Comparison of ENCODE assay signal across 27 mouse cellular contexts in genomic region chr16:36911909-36912308, GRCm38 (mm10). TPM values are rescaled to one million over a fixed set of nuclear protein-coding genes. Genes with fewer than 3 reads are reported as not detected.
DNase-seq lines count a peak whose midpoint lies in the region; ATAC-seq and TF ChIP-seq lines count a peak whose summit lies in the region.
"Had no signal": no experiment of that assay in that cellular context is flagged by ENCODE, and none has a peak within 500 bp of the region (broad histone marks: within the 10 kb centered on the region; RNA-seq: fewer than 3 reads in every experiment).

No protein-coding gene starts in this region.

- 71% methylated on average over 10 of the region's 10 CpGs for WGBS in lung, embryonic 16.5 days
- WGBS in lung, adult 2 months, result 80% methylated on average over 10 of the region's 10 CpGs
- WGBS in stomach, embryonic 14.5 days, result 84% methylated on average over 10 of the region's 10 CpGs
- WGBS in stomach, postnatal 0 days, result 85% methylated on average over 10 of the region's 10 CpGs

- no peak for TF ChIP-seq EP300 in stomach, postnatal 0 days (optimal IDR thresholded peaks at IDR 0.05)

- TF ChIP-seq POLR2A in lung, adult 2 months (IDR thresholded peaks at IDR 0.05; ENCODE audit: borderline replicate concordance, extremely low read depth, low read depth, low read length), result no peak

- H3K4me1 ChIP-seq in lung, embryonic 16.5 days (replicated peaks; ENCODE audit: control insufficient read depth, insufficient read depth, low read length), result no peaks in the 10 kb centered on the region
- no peaks in the 10 kb centered on the region for H3K4me1 ChIP-seq in lung, adult 2 months (ENCODE audit: control insufficient read depth, insufficient read depth, low read length)
- H3K4me1 ChIP-seq in stomach, embryonic 14.5 days (ENCODE audit: control insufficient read depth, insufficient read depth, low read length), result no peaks in the 10 kb centered on the region
- H3K4me1 ChIP-seq in stomach, postnatal 0 days (replicated peaks; ENCODE audit: control insufficient read depth, insufficient read depth), result no peaks in the 10 kb centered on the region
- H3K4me1 ChIP-seq: forebrain, embryonic 10.5 days; forebrain, embryonic 13.5 days; hindbrain, embryonic 13.5 days had no signal

- no peaks in the 10 kb centered on the region for H3K27me3 ChIP-seq in lung, embryonic 16.5 days (ENCODE audit: control insufficient read depth, insufficient read depth, low read depth, low read length)
- no peaks in the 10 kb centered on the region for H3K27me3 ChIP-seq in stomach, embryonic 14.5 days (ENCODE audit: control insufficient read depth, insufficient read depth, low read length)
- no peaks in the 10 kb centered on the region for H3K27me3 ChIP-seq in stomach, postnatal 0 days (ENCODE audit: control insufficient read depth, insufficient read depth, low read length)
- H3K27me3 ChIP-seq: CH12.LX; forebrain, embryonic 13.5 days; heart, embryonic 13.5 days; hindbrain, embryonic 13.5 days; Patski had no signal

- TF ChIP-seq CTCF in lung, adult 2 months (IDR thresholded peaks at IDR 0.05; ENCODE audit: insufficient read depth, low read length), result no peak
- no peak for TF ChIP-seq CTCF in stomach, postnatal 0 days (IDR thresholded peaks at IDR 0.05; ENCODE audit: low read depth)

- peak; percentile 60 for DNase-seq in heart, adult 11 months
- no peak for DNase-seq in heart, postnatal 36 days
- no peak for DNase-seq in lung, adult 2 months
- DNase-seq in stomach, postnatal 0 days (ENCODE audit: low spot score), result no peak
- no peak for DNase-seq in embryo, embryonic 9.5 days (ENCODE audit: extremely low spot score)
- DNase-seq in adrenal gland, adult 2 months, result no peak
- DNase-seq: adrenal gland, postnatal 14 days; cerebellum, adult 11-12 months; cerebellum, adult 8-10 months; cerebellum, postnatal 36 days; embryo, embryonic 11 days; gastrocnemius, postnatal 10 days; gastrocnemius, postnatal 36 days; heart, postnatal 14 days had no signal

- no peak overlapping the region; the same call in 1 of the 2 replicates for H3K27ac ChIP-seq in lung, embryonic 16.5 days (ENCODE audit: low read length)
- peak overlapping the region; percentile 39; the same call in 1 of the 2 replicates for H3K27ac ChIP-seq in stomach, embryonic 14.5 days (ENCODE audit: low read length)
- H3K27ac ChIP-seq in stomach, postnatal 0 days (replicated peaks), result no peak overlapping the region
- H3K27ac ChIP-seq: forebrain, embryonic 10.5 days; forebrain, embryonic 13.5 days; heart, embryonic 13.5 days; hindbrain, embryonic 13.5 days had no signal

- intact Hi-C loops in heart, postnatal 36 days (cut with DNase I), result no loop called here

- no peak overlapping the region for H3K4me3 ChIP-seq in lung, embryonic 16.5 days (ENCODE audit: low read length)
- no peak overlapping the region for H3K4me3 ChIP-seq in lung, adult 2 months (replicated peaks; ENCODE audit: extremely low read depth, low read depth, low read length)
- H3K4me3 ChIP-seq in stomach, embryonic 14.5 days (ENCODE audit: low read depth, low read length), result no peak overlapping the region
- H3K4me3 ChIP-seq in stomach, postnatal 0 days (ENCODE audit: low read depth, low read length), result no peak overlapping the region
- H3K4me3 ChIP-seq: forebrain, embryonic 10.5 days; forebrain, embryonic 13.5 days; heart, embryonic 13.5 days; hindbrain, embryonic 13.5 days had no signal

- 0 out of 2 replicates have a peak, but pooled peaks have one; percentile 26 for ATAC-seq in lung, embryonic 16.5 days (ENCODE audit: low read depth)
- ATAC-seq in stomach, embryonic 14.5 days (ENCODE audit: insufficient number of reproducible peaks, insufficient read depth, low FRiP score, low read depth), result no peak
- no peak for ATAC-seq in stomach, postnatal 0 days (ENCODE audit: low FRiP score, low TSS enrichment)
- ATAC-seq: forebrain, embryonic 13.5 days; forebrain, embryonic 16.5 days; hindbrain, embryonic 16.5 days; Patski had no signal

- H3K4me2 ChIP-seq in lung, embryonic 16.5 days (ENCODE audit: low read depth, low read length), result no peak overlapping the region
- no peak overlapping the region for H3K4me2 ChIP-seq in stomach, embryonic 14.5 days (replicated peaks; ENCODE audit: low read depth, low read length)
- no peak overlapping the region for H3K4me2 ChIP-seq in stomach, postnatal 0 days (replicated peaks; ENCODE audit: low read depth)
- H3K4me2 ChIP-seq: forebrain, embryonic 13.5 days; heart, embryonic 13.5 days; hindbrain, embryonic 13.5 days had no signal

- no peak overlapping the region for H3K9ac ChIP-seq in lung, embryonic 16.5 days (ENCODE audit: low read length)
- no peak overlapping the region for H3K9ac ChIP-seq in stomach, embryonic 14.5 days (replicated peaks; ENCODE audit: low read depth, low read length)
- H3K9ac ChIP-seq in stomach, postnatal 0 days (ENCODE audit: low read length), result no peak overlapping the region
- H3K9ac ChIP-seq: forebrain, embryonic 13.5 days; heart, embryonic 13.5 days; hindbrain, embryonic 13.5 days had no signal

- H3K9me3 ChIP-seq in lung, embryonic 16.5 days (ENCODE audit: control insufficient read depth, low read length), result no peaks in the 10 kb centered on the region
- H3K9me3 ChIP-seq in stomach, embryonic 14.5 days (ENCODE audit: control insufficient read depth, low read depth, low read length), result no peaks in the 10 kb centered on the region
- no peaks in the 10 kb centered on the region for H3K9me3 ChIP-seq in stomach, postnatal 0 days (ENCODE audit: control insufficient read depth, low read length)
- H3K9me3 ChIP-seq: forebrain, embryonic 10.5 days; forebrain, embryonic 13.5 days; G1E; heart, embryonic 13.5 days; hindbrain, embryonic 13.5 days had no signal

- H3K36me3 ChIP-seq in lung, embryonic 16.5 days (ENCODE audit: control insufficient read depth, insufficient read depth, low read length), result peaks cover 18% of the 10 kb centered on the region
- H3K36me3 ChIP-seq in stomach, embryonic 14.5 days (ENCODE audit: control insufficient read depth, insufficient read depth, low read length), result peaks cover 37% of the 10 kb centered on the region
- H3K36me3 ChIP-seq in stomach, postnatal 0 days (ENCODE audit: control insufficient read depth, insufficient read depth, low read length), result peaks cover 27% of the 10 kb centered on the region; the same call in 1 of the 2 replicates

RNA-seq across cellular contexts. Expression of gene Hcls1, which starts 22.9 kb away (rescaled TPM):
- 10 to 100 TPM in 1 of 2 experiments, 1 to 10 TPM in 1; 8.2 to 10.8 TPM for total RNA-seq in heart, postnatal 36 days (2021)
- 7.0 and 9.8 TPM in 2 replicates for polyA plus RNA-seq in lung, embryonic 16.5 days (2015; fragmentation: Nextera tagmentation; extraction: Ambion mirVana)
- polyA plus RNA-seq in lung, adult 2 months (2012; rRNA removed), result 17.4 and 26.2 TPM in 2 replicates
- 2.1 and 2.7 TPM in 2 replicates for polyA plus RNA-seq in stomach, embryonic 14.5 days (2014; fragmentation: Nextera tagmentation; extraction: Ambion mirVana)
- 3.0 and 3.7 TPM in 2 replicates for polyA plus RNA-seq in stomach, postnatal 0 days (2015; fragmentation: Nextera tagmentation; extraction: Ambion mirVana)
- 10 to 100 TPM; 10.3 to 15.4 TPM for total RNA-seq in adrenal gland, adult 2 months (2021)
- 7.7 and 8.1 TPM in 2 replicates for polyA plus RNA-seq in adrenal gland, adult 2 months (2012; rRNA removed)
- polyA plus RNA-seq: Patski had no signal

RNA-seq across cellular contexts. Expression of gene Golgb1, which starts 37.0 kb away (rescaled TPM):
- total RNA-seq in heart, postnatal 36 days (2021), result 10 to 100 TPM; 45.5 to 46.8 TPM
- 89.6 and 97.2 TPM in 2 replicates for polyA plus RNA-seq in lung, embryonic 16.5 days (2015; fragmentation: Nextera tagmentation; extraction: Ambion mirVana)
- polyA plus RNA-seq in lung, adult 2 months (2012; rRNA removed), result 46.3 and 48.6 TPM in 2 replicates
- 123 and 125 TPM in 2 replicates for polyA plus RNA-seq in stomach, embryonic 14.5 days (2014; fragmentation: Nextera tagmentation; extraction: Ambion mirVana)
- polyA plus RNA-seq in stomach, postnatal 0 days (2015; fragmentation: Nextera tagmentation; extraction: Ambion mirVana), result 88.5 and 100 TPM in 2 replicates
- total RNA-seq in adrenal gland, adult 2 months (2021), result 10 to 100 TPM; 68.0 to 98.8 TPM
- polyA plus RNA-seq in adrenal gland, adult 2 months (2012; rRNA removed), result 50.7 and 55.0 TPM in 2 replicates

RNA-seq across cellular contexts. Expression of gene Eaf2, which starts 37.1 kb away (rescaled TPM):
- total RNA-seq in heart, postnatal 36 days (2021), result under 1 TPM; 0.54 to 0.78 TPM
- 1.0 and 1.3 TPM in 2 replicates for polyA plus RNA-seq in lung, embryonic 16.5 days (2015; fragmentation: Nextera tagmentation; extraction: Ambion mirVana)
- polyA plus RNA-seq in lung, adult 2 months (2012; rRNA removed), result 0.15 and 0.79 TPM in 2 replicates
- 1.8 and 2.1 TPM in 2 replicates for polyA plus RNA-seq in stomach, embryonic 14.5 days (2014; fragmentation: Nextera tagmentation; extraction: Ambion mirVana)
- polyA plus RNA-seq in stomach, postnatal 0 days (2015; fragmentation: Nextera tagmentation; extraction: Ambion mirVana), result 3.1 and 4.7 TPM in 2 replicates
- total RNA-seq in adrenal gland, adult 2 months (2021), result 1 to 10 TPM; 1.4 to 1.8 TPM
- polyA plus RNA-seq in adrenal gland, adult 2 months (2012; rRNA removed), result not detected in 2 replicates
- total RNA-seq: gastrocnemius, postnatal 36 days; granulocyte monocyte progenitor cell, adult 5-6 weeks; hematopoietic stem cell, adult 5-6 weeks had no signal
